Comparison of ENCODE assay signal across 14 mouse cellular contexts in genomic region chr9:113380408-113381129, GRCm38 (mm10).
A peak's percentile ranks its signal among the peaks of the same experiment; 100 is the strongest.
DNase-seq lines count a peak whose midpoint lies in the region; ATAC-seq and TF ChIP-seq lines count a peak whose summit lies in the region.
"Had no signal": no experiment of that assay in that cellular context is flagged by ENCODE, and none has a peak within 500 bp of the region (broad histone marks: within the 10 kb centered on the region; RNA-seq: fewer than 3 reads in every experiment).

No protein-coding gene starts in this region.

- peak overlapping the region; percentile 11; the same call in 1 of the 2 replicates for H3K27ac ChIP-seq in left cerebral cortex, adult 2 months
- H3K27ac ChIP-seq in hindbrain, embryonic 15.5 days (replicated peaks), result peak overlapping the region; percentile 67
- H3K27ac ChIP-seq in liver, embryonic 11.5 days (ENCODE audit: low read depth, low read length), result no peak overlapping the region
- H3K27ac ChIP-seq: embryonic facial prominence, embryonic 15.5 days; kidney, postnatal 0 days; liver, embryonic 12.5 days; stomach, embryonic 15.5 days had no signal

- H3K27me3 ChIP-seq in hindbrain, embryonic 15.5 days, result no peaks in the 10 kb centered on the region
- H3K27me3 ChIP-seq in liver, embryonic 11.5 days (replicated peaks; ENCODE audit: control insufficient read depth, insufficient read depth, low read length), result no peaks in the 10 kb centered on the region
- H3K27me3 ChIP-seq: embryonic facial prominence, embryonic 15.5 days; liver, embryonic 12.5 days; stomach, embryonic 15.5 days had no signal

- no peaks in the 10 kb centered on the region for H3K9me3 ChIP-seq in hindbrain, embryonic 15.5 days
- no peaks in the 10 kb centered on the region for H3K9me3 ChIP-seq in liver, embryonic 11.5 days (ENCODE audit: control insufficient read depth, low read length)
- H3K9me3 ChIP-seq: embryonic facial prominence, embryonic 15.5 days; stomach, embryonic 15.5 days had no signal

- no peak overlapping the region for H3K4me3 ChIP-seq in left cerebral cortex, adult 2 months
- H3K4me3 ChIP-seq in hindbrain, embryonic 15.5 days, result no peak overlapping the region
- no peak overlapping the region for H3K4me3 ChIP-seq in liver, embryonic 11.5 days (ENCODE audit: low read depth, low read length)
- H3K4me3 ChIP-seq: embryonic facial prominence, embryonic 15.5 days; liver, embryonic 12.5 days; stomach, embryonic 15.5 days had no signal

- H3K4me2 ChIP-seq in hindbrain, embryonic 15.5 days, result no peak overlapping the region
- H3K4me2 ChIP-seq in liver, embryonic 11.5 days, result no peak overlapping the region
- H3K4me2 ChIP-seq: embryonic facial prominence, embryonic 15.5 days; liver, embryonic 12.5 days; stomach, embryonic 15.5 days had no signal

- H3K4me1 ChIP-seq in hindbrain, embryonic 15.5 days (replicated peaks), result peaks cover 21% of the 10 kb centered on the region
- no peaks in the 10 kb centered on the region for H3K4me1 ChIP-seq in liver, embryonic 11.5 days (replicated peaks; ENCODE audit: control insufficient read depth, insufficient read depth, low read length)
- H3K4me1 ChIP-seq: embryonic facial prominence, embryonic 15.5 days; liver, embryonic 12.5 days; stomach, embryonic 15.5 days had no signal

- no peak for DNase-seq in cerebellum, postnatal 4 days (ENCODE audit: low spot score in 2 of 2)
- DNase-seq in left cerebral cortex, adult 2 months (ENCODE audit: extremely low spot score in 1 of 2, low spot score in 2 of 2), result peak; percentile 6 to 9
- DNase-seq in left cerebral cortex, postnatal 14 days (ENCODE audit: low spot score in 2 of 2), result no peak
- DNase-seq in retina, embryonic 14.5 days (ENCODE audit: low spot score), result peak; percentile 9
- no peak for DNase-seq in liver, embryonic 11.5 days (ENCODE audit: low spot score)
- no peak for DNase-seq in urinary bladder, postnatal 36 days (ENCODE audit: low spot score in 2 of 2)
- DNase-seq: lung, postnatal 4 days; thymus, postnatal 4 days had no signal

- no peaks in the 10 kb centered on the region for H3K36me3 ChIP-seq in hindbrain, embryonic 15.5 days
- H3K36me3 ChIP-seq in liver, embryonic 11.5 days (ENCODE audit: control insufficient read depth, insufficient read depth, low read length), result no peaks in the 10 kb centered on the region
- H3K36me3 ChIP-seq: embryonic facial prominence, embryonic 15.5 days; liver, embryonic 12.5 days; stomach, embryonic 15.5 days had no signal

- intact Hi-C loops in left cerebral cortex, adult 2 months (cut with DNase I), result no loop called here
- intact Hi-C loops in left cerebral cortex, postnatal 14 days (cut with DNase I), result no loop called here

- 49% methylated on average over 17 of the region's 17 CpGs for WGBS in hindbrain, embryonic 15.5 days
- 71% methylated on average over 17 of the region's 17 CpGs for WGBS in liver, embryonic 11.5 days

- ATAC-seq in cerebellum, adult (ENCODE audit: insufficient number of reproducible peaks, low FRiP score, low TSS enrichment), result 0 out of 2 replicates have a peak, but pooled peaks have one; percentile 26
- no peak for ATAC-seq in hindbrain, embryonic 15.5 days (ENCODE audit: low FRiP score, low read depth)
- ATAC-seq in liver, embryonic 11.5 days (replicated peaks; ENCODE audit: low FRiP score), result no peak
- ATAC-seq: liver, embryonic 12.5 days had no signal

- H3K9ac ChIP-seq in hindbrain, embryonic 15.5 days, result no peak overlapping the region
- H3K9ac ChIP-seq in liver, embryonic 11.5 days (ENCODE audit: low read depth, low read length), result no peak overlapping the region
- H3K9ac ChIP-seq: embryonic facial prominence, embryonic 15.5 days; liver, embryonic 12.5 days; stomach, embryonic 15.5 days had no signal

- no peak for TF ChIP-seq CTCF in left cerebral cortex, adult 2 months (IDR thresholded peaks at IDR 0.05)

Comparison
In these comparisons a context has a peak if more than half of its experiments do, and no peak if none do; other contexts are left out.
1. DNase-seq: peak in left cerebral cortex, adult 2 months (2 of 2) and retina, embryonic 14.5 days (single experiment); none in cerebellum, postnatal 4 days (0 of 2), left cerebral cortex, postnatal 14 days (0 of 2), liver, embryonic 11.5 days (single experiment) and urinary bladder, postnatal 36 days (0 of 2).